Mouse (Mus musculus) ES-Bruce4 (cell line): Measurements from ENCODE around the gene Nup210l. TPM values are rescaled to one million over a fixed set of nuclear protein-coding genes. Genes with fewer than 3 reads are reported as not detected.

Experiments
- H3K27ac ChIP-seq: 2 replicates; pipeline ENCODE4 v1.5.1; 2012; ENCODE audit warnings: low read length, inconsistent platforms; ENCODE audit not compliant: insufficient read depth
- H3K27me3 ChIP-seq: 2 replicates; pipeline ENCODE4 v1.6.1; 2012; ENCODE audit warnings: mild to moderate bottlenecking, low read length, inconsistent platforms; ENCODE audit not compliant: control insufficient read depth, poor library complexity, insufficient read depth, severe bottlenecking
- H3K36me3 ChIP-seq: 2 replicates; pipeline ENCODE4 v1.6.1; 2012; ENCODE audit warnings: inconsistent platforms, mild to moderate bottlenecking, low read length, moderate library complexity; ENCODE audit not compliant: control insufficient read depth, poor library complexity, insufficient read depth, severe bottlenecking
- H3K4me1 ChIP-seq: one replicate; pipeline ENCODE4 v1.8.1; 2011; ENCODE audit warnings: low read length; ENCODE audit not compliant: control insufficient read depth, insufficient read depth
- H3K4me3 ChIP-seq: 2 replicates; pipeline ENCODE4 v1.5.1; 2011; ENCODE audit warnings: low read depth, mild to moderate bottlenecking, low read length
- H3K9ac ChIP-seq: 2 replicates; pipeline ENCODE4 v1.6.1; 2012; ENCODE audit warnings: low read depth, mild to moderate bottlenecking, inconsistent platforms; ENCODE audit not compliant: poor library complexity, severe bottlenecking
- H3K9me3 ChIP-seq: replicated peaks from 2 replicates; pipeline ENCODE4 v1.6.1; 2012; ENCODE audit warnings: mild to moderate bottlenecking, low read length, inconsistent platforms; ENCODE audit not compliant: control insufficient read depth, poor library complexity, insufficient read depth, severe bottlenecking
- CTCF ChIP-seq: IDR thresholded peaks from one replicate; pipeline ENCODE4 v1.8.1; 2011; ENCODE audit warnings: low read depth, low read length
- EP300 ChIP-seq: IDR thresholded peaks from 2 replicates; pipeline ENCODE4 v1.6.1; 2011; ENCODE audit warnings: low read depth, low read length; ENCODE audit not compliant: insufficient read depth
- POLR2A ChIP-seq: IDR thresholded peaks from one replicate; pipeline ENCODE4 v1.8.1; 2011; ENCODE audit warnings: low read length; ENCODE audit not compliant: insufficient read depth
- polyA plus RNA-seq: library from polyadenylated mRNA; stranded (reverse); fragments of >200 nt; gene quantifications from 2 replicates; pipeline ENCODE4 v1.2.4, GENCODE M21; 2011; ENCODE audit warnings: low read depth; ENCODE audit not compliant: missing spikeins, insufficient read depth, insufficient read length

Nup210l gene
- polyA plus RNA-seq, 1 experiment = 0.73 TPM

DNA sequence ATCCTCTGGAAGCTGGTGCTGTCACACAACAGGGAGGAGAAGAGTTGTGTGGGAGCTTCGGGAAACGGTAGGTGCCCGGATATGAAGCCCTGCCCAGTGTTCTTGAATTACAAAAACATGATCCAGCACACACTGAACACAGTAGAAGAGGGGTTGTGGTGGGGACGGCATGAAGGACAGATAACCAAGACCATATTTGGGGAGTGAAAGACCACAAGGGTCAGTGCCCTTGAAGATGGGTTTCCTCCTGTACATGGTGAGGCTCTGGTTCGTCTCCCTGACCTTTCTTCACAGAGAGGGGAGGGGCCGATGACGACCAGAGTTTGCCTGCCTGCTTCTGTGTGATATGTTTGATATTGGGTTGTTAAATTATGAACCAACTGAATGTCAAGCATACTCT lies 34.2 kb upstream of the Nup210l start:
- TF ChIP-seq EP300 (no peak), POLR2A (no peak), CTCF (no peak)
- H3K27ac ChIP-seq = no peak overlapping the region
- no peak overlapping the region for H3K4me3 ChIP-seq
- no peaks in the 10 kb centered on the region for H3K4me1 ChIP-seq
- no peaks in the 10 kb centered on the region for H3K27me3 ChIP-seq
- no peaks in the 10 kb centered on the region for H3K36me3 ChIP-seq
- H3K9ac ChIP-seq = no peak overlapping the region
- H3K9me3 ChIP-seq = no peaks in the 10 kb centered on the region

DNA sequence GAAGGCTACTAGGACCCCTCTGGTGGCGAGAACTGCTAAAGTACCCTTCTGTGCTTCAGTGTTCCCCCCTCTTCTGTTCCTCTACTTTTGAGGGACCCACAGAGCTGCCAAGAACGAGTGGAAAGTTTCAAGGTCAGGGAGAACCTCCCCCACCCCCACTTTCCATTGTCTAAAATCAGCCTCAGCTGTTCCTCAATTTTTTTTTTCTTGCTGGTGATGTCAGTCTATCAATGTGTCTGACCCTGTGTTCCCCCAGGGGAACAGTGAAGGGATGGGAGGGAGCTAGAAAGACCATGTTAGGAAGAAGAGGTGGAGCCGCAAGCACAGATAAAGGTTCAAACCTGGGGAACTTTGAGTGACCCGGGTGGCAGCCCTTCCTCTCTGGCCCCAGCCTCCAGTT lies 31.6 kb upstream of the Nup210l start, which contains the start of gene Tpm3:
Tpm3 (plus strand) TSS at position 356 of the 400 bp plus-strand sequence.
- no peak within 1 kb of the TSS for H3K9ac ChIP-seq
- H3K4me1 ChIP-seq = no peaks in the 10 kb centered on the region
- H3K4me3 ChIP-seq = no peak within 1 kb of the TSS

DNA sequence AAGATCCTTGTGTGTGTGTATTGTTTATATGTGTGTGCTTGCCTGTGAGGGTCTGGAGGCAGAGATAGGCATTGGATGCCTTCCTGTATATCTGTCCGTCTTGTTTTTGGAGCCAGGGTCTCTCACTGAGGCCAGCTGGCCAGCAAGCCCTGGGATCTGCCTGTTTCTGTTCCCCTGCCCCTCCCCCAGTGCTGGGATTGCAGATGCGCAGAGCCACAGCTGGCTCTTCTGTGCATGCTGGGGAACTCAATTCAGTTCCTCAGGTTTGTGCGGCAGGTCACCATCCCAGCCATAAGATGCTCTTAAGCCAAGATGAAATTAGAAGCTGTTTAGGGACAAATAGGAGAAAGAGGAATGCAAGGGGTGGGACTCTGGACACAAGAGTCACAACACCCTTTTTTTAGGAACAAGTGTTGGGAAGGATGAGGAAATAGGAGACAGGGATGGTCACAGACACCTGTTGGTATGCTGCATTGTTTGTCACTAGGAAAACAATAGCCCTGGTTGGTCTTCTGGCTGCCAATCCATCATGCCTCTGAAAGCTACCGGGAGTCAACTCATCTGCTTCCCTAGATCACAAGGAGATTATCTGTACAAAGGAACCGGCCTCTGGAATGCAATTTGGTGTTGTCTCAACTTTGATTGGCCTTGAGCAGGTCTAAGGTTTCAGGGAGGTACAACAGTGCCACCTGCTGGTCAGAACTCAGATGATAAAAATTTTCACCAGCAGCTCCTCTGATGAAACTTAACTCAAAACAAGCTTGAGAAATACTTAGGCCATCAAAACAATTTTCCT lies 26.8 kb upstream of the Nup210l start:
- H3K9ac ChIP-seq = 0 out of 2 replicates have a peak overlapping the region, but pooled peaks have one; percentile 0
- no peaks in the 10 kb centered on the region for H3K27me3 ChIP-seq
- no peaks in the 10 kb centered on the region for H3K9me3 ChIP-seq
- 0 out of 2 replicates have a peak, but pooled peaks have one; percentile 27 for TF ChIP-seq EP300
- no peak for TF ChIP-seq POLR2A
- peak; percentile 22 for TF ChIP-seq CTCF
- no peaks in the 10 kb centered on the region for H3K4me1 ChIP-seq
- H3K4me3 ChIP-seq = peak overlapping the region; percentile 65
- peak overlapping the region; percentile 81 for H3K27ac ChIP-seq
- no peaks in the 10 kb centered on the region for H3K36me3 ChIP-seq

More for the DNA sequence above, 31.6 kb upstream of the Nup210l start, which contains the start of gene Tpm3:
- Histone ChIP-seq H3K9me3 (no peaks in the 10 kb centered on the region), H3K36me3 (no peaks in the 10 kb centered on the region), H3K27me3 (no peaks in the 10 kb centered on the region), H3K27ac (no peak within 1 kb of the TSS)
- TF ChIP-seq EP300 (no peak), POLR2A (no peak), CTCF (no peak)

DNA sequence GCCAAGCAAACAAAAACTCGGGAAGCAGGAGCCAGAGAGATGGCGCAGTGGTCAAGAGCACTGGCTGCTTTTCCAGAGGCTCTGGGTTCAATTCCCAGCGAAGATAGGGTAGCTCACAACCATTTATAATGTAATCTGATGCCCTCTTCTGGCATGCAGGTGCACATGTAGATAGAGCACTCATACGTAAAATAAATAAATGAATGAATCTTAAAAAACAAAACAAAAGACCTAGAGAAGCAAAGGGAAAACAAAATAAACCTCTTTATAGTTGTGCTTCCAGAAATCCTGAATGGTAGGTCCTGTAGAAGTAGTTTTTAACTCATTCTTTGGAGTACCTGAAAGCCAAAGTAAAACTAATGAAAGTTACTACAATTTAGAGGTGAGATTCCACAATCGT lies 25.7 kb upstream of the Nup210l start:
- no peaks in the 10 kb centered on the region for H3K27me3 ChIP-seq
- TF ChIP-seq POLR2A = no peak
- no peak for TF ChIP-seq CTCF
- TF ChIP-seq EP300 = no peak
- no peak overlapping the region for H3K27ac ChIP-seq
- H3K36me3 ChIP-seq = no peaks in the 10 kb centered on the region
- peak overlapping the region; percentile 65; the same call in 1 of the 2 replicates for H3K9ac ChIP-seq
- H3K4me3 ChIP-seq = no peak overlapping the region
- no peaks in the 10 kb centered on the region for H3K9me3 ChIP-seq
- no peaks in the 10 kb centered on the region for H3K4me1 ChIP-seq

DNA sequence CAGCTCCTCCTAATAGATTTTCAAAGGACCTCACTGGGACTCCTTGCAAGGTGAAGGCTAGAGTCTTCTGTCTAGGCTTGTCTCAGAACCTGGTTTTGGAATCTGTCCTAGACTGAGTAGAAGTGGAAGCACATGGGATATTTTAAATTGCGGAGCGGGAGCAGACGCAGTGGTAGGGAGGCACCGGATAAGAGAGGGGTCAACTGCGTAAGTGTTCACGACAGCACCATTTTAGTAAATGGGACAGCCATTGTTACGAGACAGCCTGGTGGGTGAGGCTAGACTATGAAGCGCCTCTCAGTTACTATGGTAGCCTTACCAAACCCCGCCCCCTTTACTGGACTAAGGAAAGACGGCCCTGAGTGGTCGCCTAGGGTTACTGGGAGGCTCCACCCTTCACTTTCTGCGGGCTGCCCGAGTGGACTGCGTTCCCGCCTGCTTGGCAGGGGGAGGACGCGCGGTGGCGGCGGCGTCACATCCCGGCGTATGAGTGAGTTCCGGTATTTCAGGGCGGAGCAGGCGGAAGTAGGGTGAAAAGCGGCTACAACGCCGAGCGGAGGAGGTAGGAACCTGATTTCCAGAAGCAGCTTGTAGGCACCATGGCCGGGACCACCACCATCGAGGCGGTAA lies 24.7 kb upstream of the Nup210l start:
- no peaks in the 10 kb centered on the region for H3K9me3 ChIP-seq
- peak overlapping the region; percentile 85 for H3K4me3 ChIP-seq
- peak overlapping the region; percentile 93 for H3K27ac ChIP-seq
- no peaks in the 10 kb centered on the region for H3K27me3 ChIP-seq
- H3K4me1 ChIP-seq = no peaks in the 10 kb centered on the region
- TF ChIP-seq CTCF (no peak), EP300 (0 out of 2 replicates have a peak, but pooled peaks have one; percentile 37)
- H3K36me3 ChIP-seq = no peaks in the 10 kb centered on the region
- peak overlapping the region; percentile 92 for H3K9ac ChIP-seq
